Mouse (Mus musculus): ENCODE measurements at regions not wholly inside any gene's neighbourhood (a gene's known extent, or its start where the extent isn't known, plus 50 kb on each side); places are given as distances from the start of the nearest gene placed in this dataset.

- TF ChIP-seq CTCF (IDR thresholded peaks at IDR 0.05; ENCODE audit: control insufficient read depth, insufficient read depth, insufficient read length) (no peak), MAX (IDR thresholded peaks at IDR 0.05) (no peak)
Measured at GRCm38 (mm10) chr10:67712665-67713064, 163.9 kb upstream of the Ado start.

Data from C2C12 (cell line).